ENCODE assay signal across 11 mouse cellular contexts in the genomic region with DNA sequence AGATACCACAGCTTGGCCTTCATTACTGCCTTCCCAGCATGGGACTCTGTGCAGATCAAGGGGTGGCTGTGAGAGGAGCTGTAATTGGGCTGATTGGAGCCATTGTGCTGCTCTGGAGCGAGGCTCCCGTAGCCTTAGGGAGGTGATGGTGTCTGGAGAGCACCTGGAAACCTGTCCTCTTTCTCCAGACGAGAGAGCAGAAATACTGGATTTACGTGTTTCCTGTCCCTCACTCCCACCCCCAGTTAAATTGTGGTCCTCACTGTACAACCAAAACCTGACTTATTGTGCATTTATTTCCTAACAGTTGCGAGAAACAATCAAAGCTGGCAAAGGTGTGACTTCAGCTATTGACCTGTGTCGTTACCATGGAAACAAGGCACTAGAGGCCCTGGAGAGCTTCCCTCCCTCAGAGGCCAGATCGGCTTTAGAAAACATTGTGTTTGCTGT. TPM values are rescaled to one million over a fixed set of nuclear protein-coding genes. Genes with fewer than 3 reads are reported as not detected.
DNase-seq lines count a peak whose midpoint lies in the region; ATAC-seq and TF ChIP-seq lines count a peak whose summit lies in the region.
"Had no signal": no experiment of that assay in that cellular context is flagged by ENCODE, and none has a peak within 500 bp of the region (broad histone marks: within the 10 kb centered on the region; RNA-seq: fewer than 3 reads in every experiment).

No protein-coding gene starts in this region.

- H3K36me3 ChIP-seq in kidney, embryonic 15.5 days: no peaks in the 10 kb centered on the region; the same call in 1 of the 2 replicates
- no peaks in the 10 kb centered on the region for H3K36me3 ChIP-seq in forebrain, embryonic 14.5 days (ENCODE audit: control insufficient read depth, insufficient read depth, low read length)
- H3K36me3 ChIP-seq in lung, embryonic 14.5 days (ENCODE audit: insufficient read depth): no peaks in the 10 kb centered on the region
- H3K36me3 ChIP-seq in neural tube, embryonic 14.5 days (ENCODE audit: control insufficient read depth, insufficient read depth, low read length): no peaks in the 10 kb centered on the region

- no peaks in the 10 kb centered on the region for H3K27me3 ChIP-seq in kidney, embryonic 15.5 days
- H3K27me3 ChIP-seq in forebrain, embryonic 14.5 days (replicated peaks; ENCODE audit: control insufficient read depth, insufficient read depth, low read length): no peaks in the 10 kb centered on the region
- H3K27me3 ChIP-seq in lung, embryonic 14.5 days (ENCODE audit: insufficient read depth, low read length): no peaks in the 10 kb centered on the region
- no peaks in the 10 kb centered on the region for H3K27me3 ChIP-seq in neural tube, embryonic 14.5 days (ENCODE audit: control insufficient read depth, insufficient read depth, low read length)
- H3K27me3 ChIP-seq: CH12.LX had no signal

- H3K4me2 ChIP-seq in kidney, embryonic 15.5 days: no peak overlapping the region
- H3K4me2 ChIP-seq in forebrain, embryonic 14.5 days (ENCODE audit: low read length): peak overlapping the region; percentile 2; the same call in 1 of the 2 replicates
- H3K4me2 ChIP-seq in lung, embryonic 14.5 days: peak overlapping the region; percentile 0; the same call in 1 of the 2 replicates
- H3K4me2 ChIP-seq in neural tube, embryonic 14.5 days (ENCODE audit: low read depth, low read length): no peak overlapping the region; the same call in 1 of the 2 replicates

- ATAC-seq in kidney, embryonic 15.5 days (replicated peaks; ENCODE audit: low FRiP score): no peak
- peak; percentile 83 for ATAC-seq in forebrain, embryonic 14.5 days
- 0 out of 2 replicates have a peak, but pooled peaks have one; percentile 41 for ATAC-seq in lung, embryonic 14.5 days (ENCODE audit: insufficient read depth)
- ATAC-seq in neural tube, embryonic 14.5 days (ENCODE audit: low read depth): peak; percentile 52; the same call in 1 of the 2 replicates
- ATAC-seq in megakaryocyte, adult 5-6 weeks (ENCODE audit: poor library complexity, severe bottlenecking): no peak

- TF ChIP-seq CTCF in lung, embryonic 14.5 days (IDR thresholded peaks at IDR 0.05; ENCODE audit: low read depth): no peak

- H3K9me3 ChIP-seq in kidney, embryonic 15.5 days (replicated peaks): no peaks in the 10 kb centered on the region; the same call in 1 of the 2 replicates
- H3K9me3 ChIP-seq in forebrain, embryonic 14.5 days (replicated peaks; ENCODE audit: control insufficient read depth, low read length): no peaks in the 10 kb centered on the region
- H3K9me3 ChIP-seq in lung, embryonic 14.5 days (ENCODE audit: low read depth, low read length): no peaks in the 10 kb centered on the region
- H3K9me3 ChIP-seq in neural tube, embryonic 14.5 days (ENCODE audit: control insufficient read depth, low read length): no peaks in the 10 kb centered on the region

- WGBS in kidney, embryonic 15.5 days: 11% methylated on average over 7 of the region's 7 CpGs
- WGBS in forebrain, embryonic 14.5 days: 1% methylated on average over 7 of the region's 7 CpGs
- 28% methylated on average over 7 of the region's 7 CpGs for WGBS in lung, embryonic 14.5 days
- WGBS in neural tube, embryonic 14.5 days: 5% methylated on average over 7 of the region's 7 CpGs

- no peak for DNase-seq in kidney, postnatal 14 days
- DNase-seq in forebrain, embryonic 14.5 days (ENCODE audit: low spot score): peak; percentile 81
- peak; percentile 57 for DNase-seq in lung, embryonic 14.5 days
- no peak for DNase-seq in cerebellum, adult 11 months
- DNase-seq in layer of hippocampus, adult 11-12 months (ENCODE audit: low spot score): no peak
- DNase-seq: gastrocnemius, postnatal 10 days had no signal

- peak overlapping the region; percentile 86 for H3K27ac ChIP-seq in kidney, embryonic 15.5 days
- H3K27ac ChIP-seq in forebrain, embryonic 14.5 days (ENCODE audit: low read depth, low read length): peak overlapping the region; percentile 82
- no peak overlapping the region for H3K27ac ChIP-seq in lung, embryonic 14.5 days (ENCODE audit: low read depth)
- H3K27ac ChIP-seq in neural tube, embryonic 14.5 days (ENCODE audit: low read depth, low read length): peak overlapping the region; percentile 67; the same call in 1 of the 2 replicates

- H3K4me3 ChIP-seq in kidney, embryonic 15.5 days (replicated peaks): no peak overlapping the region
- no peak overlapping the region for H3K4me3 ChIP-seq in forebrain, embryonic 14.5 days (ENCODE audit: low read depth, low read length)
- H3K4me3 ChIP-seq in lung, embryonic 14.5 days (ENCODE audit: low read depth, low read length): no peak overlapping the region
- no peak overlapping the region for H3K4me3 ChIP-seq in neural tube, embryonic 14.5 days (ENCODE audit: low read depth, low read length)
- H3K4me3 ChIP-seq: myocyte had no signal

- H3K4me1 ChIP-seq in kidney, embryonic 15.5 days: peaks cover 57% of the 10 kb centered on the region
- peaks cover 13% of the 10 kb centered on the region for H3K4me1 ChIP-seq in forebrain, embryonic 14.5 days (ENCODE audit: control insufficient read depth, insufficient read depth, low read length)
- H3K4me1 ChIP-seq in lung, embryonic 14.5 days (ENCODE audit: insufficient read depth): no peaks in the 10 kb centered on the region
- H3K4me1 ChIP-seq in neural tube, embryonic 14.5 days (ENCODE audit: control insufficient read depth, insufficient read depth, low read length): peaks cover 11% of the 10 kb centered on the region

- H3K9ac ChIP-seq in kidney, embryonic 15.5 days: no peak overlapping the region
- no peak overlapping the region for H3K9ac ChIP-seq in forebrain, embryonic 14.5 days (ENCODE audit: low read length)
- no peak overlapping the region for H3K9ac ChIP-seq in lung, embryonic 14.5 days
- H3K9ac ChIP-seq in neural tube, embryonic 14.5 days (replicated peaks; ENCODE audit: low read depth, low read length): no peak overlapping the region

RNA-seq across cellular contexts. Expression of a gene that starts 39.1 kb away (rescaled TPM):
- polyA plus RNA-seq in kidney, embryonic 15.5 days (2015; fragmentation: Nextera tagmentation; extraction: Ambion mirVana): 6.6 and 7.4 TPM in 2 replicates
- 2.8 and 3.2 TPM in 2 replicates for polyA plus RNA-seq in forebrain, embryonic 14.5 days (2014; fragmentation: Nextera tagmentation; extraction: Ambion mirVana)
- polyA plus RNA-seq in lung, embryonic 14.5 days (2014; fragmentation: Nextera tagmentation; extraction: Ambion mirVana): 7.9 and 8.4 TPM in 2 replicates
- polyA plus RNA-seq in neural tube, embryonic 14.5 days (2014; fragmentation: Nextera tagmentation; extraction: Ambion mirVana): 3.7 and 3.8 TPM in 2 replicates
- 1.5 and 2.4 TPM in 2 replicates for total RNA-seq in megakaryocyte, adult 5-6 weeks (2015)
- total RNA-seq in megakaryocyte, adult 5-6 weeks (2017): 0.84 and 1.1 TPM in 2 replicates

Comparison
In these comparisons a context has a peak if more than half of its experiments do, and no peak if none do; other contexts are left out.
1. ATAC-seq: peak in forebrain, embryonic 14.5 days (single experiment), lung, embryonic 14.5 days (single experiment) and neural tube, embryonic 14.5 days (single experiment); none in kidney, embryonic 15.5 days (single experiment) and megakaryocyte, adult 5-6 weeks (single experiment).
2. H3K4me2 ChIP-seq: peak in forebrain, embryonic 14.5 days (single experiment) and lung, embryonic 14.5 days (single experiment); none in kidney, embryonic 15.5 days (single experiment) and neural tube, embryonic 14.5 days (single experiment).
3. DNase-seq: peak in forebrain, embryonic 14.5 days (single experiment) and lung, embryonic 14.5 days (single experiment); none in kidney, postnatal 14 days (single experiment), cerebellum, adult 11 months (single experiment) and layer of hippocampus, adult 11-12 months (single experiment).